Mouse (Mus musculus) layer of hippocampus, postnatal 10 days (tissue): ENCODE results near the gene Hdac7. TPM values are rescaled to one million over a fixed set of nuclear protein-coding genes. Genes with fewer than 3 reads are reported as not detected.
A peak's percentile ranks its signal among the peaks of the same experiment; 100 is the strongest.

Experiments
- DNase-seq, 2 experiments: peaks; one replicate each; pipeline ENCODE4 v3.0.0; 2021; ENCODE audit warnings: low spot score in 2 of 2
- total RNA-seq, 2 experiments: library from RNA; stranded (reverse); gene quantifications; 2 replicates each; pipeline ENCODE4 v1.2.3; 2021

The Hdac7 gene
- total RNA-seq, 2 experiments from 2014 or later = 29.1 to 32.0 TPM

GRCm38 (mm10) chr15:97773961-97774370 lies 70.3 kb downstream of the Hdac7 start:
- DNase-seq = no peak

GRCm38 (mm10) chr15:97773108-97773507 lies 71.2 kb downstream of the Hdac7 start:
- no peak for DNase-seq

- no peak for DNase-seq
Measured at GRCm38 (mm10) chr15:97770280-97770679, 74.0 kb downstream of the Hdac7 start.

GRCm38 (mm10) chr15:97768192-97768591 lies 76.1 kb downstream of the Hdac7 start:
- DNase-seq = no peak

GRCm38 (mm10) chr15:97767280-97768186 lies 76.8 kb downstream of the Hdac7 start, which contains the start of gene Rapgef3:
Gene Rapgef3, minus strand, starts transcription at chr15:97767972.
- peak; percentile 82 to 88 for DNase-seq

- DNase-seq = peak; percentile 47 to 58
Measured at GRCm38 (mm10) chr15:97766594-97767279, 77.6 kb downstream of the Hdac7 start.

GRCm38 (mm10) chr15:97766194-97766593 lies 78.1 kb downstream of the Hdac7 start:
- peak; percentile 53 to 61 for DNase-seq

GRCm38 (mm10) chr15:97765090-97765794 lies 79.1 kb downstream of the Hdac7 start:
- DNase-seq = no peak

GRCm38 (mm10) chr15:97764532-97764931 lies 79.8 kb downstream of the Hdac7 start:
- DNase-seq = no peak

- DNase-seq = no peak
Measured at GRCm38 (mm10) chr15:97763256-97764049, 80.8 kb downstream of the Hdac7 start.

- no peak for DNase-seq
Measured at GRCm38 (mm10) chr15:97762733-97763132, 81.6 kb downstream of the Hdac7 start.

- DNase-seq = no peak
Measured at GRCm38 (mm10) chr15:97761438-97761837, 82.9 kb downstream of the Hdac7 start.

- DNase-seq = no peak
Measured at GRCm38 (mm10) chr15:97760952-97761351, 83.3 kb downstream of the Hdac7 start.

- peak; percentile 71 to 75 for DNase-seq
Measured at GRCm38 (mm10) chr15:97760006-97760405, 84.3 kb downstream of the Hdac7 start.

- DNase-seq = no peak
Measured at GRCm38 (mm10) chr15:97755361-97755760, 88.9 kb downstream of the Hdac7 start.

GRCm38 (mm10) chr15:97754476-97754875 lies 89.8 kb downstream of the Hdac7 start:
- no peak for DNase-seq

- DNase-seq = no peak
Measured at GRCm38 (mm10) chr15:97752491-97752890, 91.8 kb downstream of the Hdac7 start.

GRCm38 (mm10) chr15:97751676-97752075 lies 92.6 kb downstream of the Hdac7 start:
- DNase-seq = no peak

- DNase-seq = peak; percentile 83 to 87
Measured at GRCm38 (mm10) chr15:97750697-97751096, 93.6 kb downstream of the Hdac7 start.

GRCm38 (mm10) chr15:97749841-97750240 lies 94.5 kb downstream of the Hdac7 start:
- DNase-seq = no peak

- DNase-seq = no peak
Measured at GRCm38 (mm10) chr15:97749397-97749796, 94.9 kb downstream of the Hdac7 start.
